Mouse (Mus musculus) thymus, postnatal 36 days (tissue): ENCODE results near the gene Klhl2.

Experiments
- DNase-seq, 2 experiments: peaks; one replicate each; pipeline ENCODE4 v3.0.0; 2022; ENCODE audit warnings: mixed read lengths in 2 of 2

Gene Klhl2

DNA sequence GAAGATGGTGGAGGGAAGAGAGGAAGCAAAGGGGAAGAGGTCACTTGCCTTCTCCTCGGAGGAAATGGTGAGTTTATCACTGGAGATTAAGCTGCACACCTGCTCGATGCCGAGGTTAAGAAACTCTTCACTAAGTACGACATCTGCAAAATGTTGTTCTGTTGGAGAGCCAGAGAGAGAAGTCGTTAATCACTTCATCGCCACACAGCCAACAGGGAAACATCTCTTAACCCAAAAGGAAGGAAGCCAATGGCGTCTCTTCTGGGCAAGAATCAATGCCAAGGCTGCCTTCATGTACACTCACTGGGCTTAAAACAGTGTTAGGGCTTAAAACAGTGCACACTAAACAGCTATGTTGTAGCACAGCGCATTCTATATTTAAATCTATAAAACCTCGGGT lies 85.7 kb downstream of the Klhl2 start:
- DNase-seq: no peak

DNA sequence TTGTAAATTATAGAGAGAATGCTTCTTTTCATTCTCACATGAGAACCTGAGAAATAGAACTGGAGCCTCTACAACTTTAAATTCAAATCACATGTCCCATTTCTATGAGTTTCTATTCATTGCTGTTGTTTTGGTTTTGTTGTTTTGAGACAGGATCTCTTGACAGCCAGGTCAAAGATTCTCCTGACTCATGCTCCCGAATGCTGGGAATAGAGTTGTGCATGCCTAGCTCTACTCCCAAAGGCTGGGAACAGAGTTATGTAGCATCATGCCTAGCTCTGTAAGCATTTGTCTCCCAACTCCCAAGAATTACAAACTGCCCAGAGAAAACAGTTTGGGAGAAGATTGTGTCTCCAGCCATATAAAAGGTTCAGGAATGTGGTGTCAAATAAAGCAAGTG lies 87.1 kb downstream of the Klhl2 start:
- no peak for DNase-seq

DNA sequence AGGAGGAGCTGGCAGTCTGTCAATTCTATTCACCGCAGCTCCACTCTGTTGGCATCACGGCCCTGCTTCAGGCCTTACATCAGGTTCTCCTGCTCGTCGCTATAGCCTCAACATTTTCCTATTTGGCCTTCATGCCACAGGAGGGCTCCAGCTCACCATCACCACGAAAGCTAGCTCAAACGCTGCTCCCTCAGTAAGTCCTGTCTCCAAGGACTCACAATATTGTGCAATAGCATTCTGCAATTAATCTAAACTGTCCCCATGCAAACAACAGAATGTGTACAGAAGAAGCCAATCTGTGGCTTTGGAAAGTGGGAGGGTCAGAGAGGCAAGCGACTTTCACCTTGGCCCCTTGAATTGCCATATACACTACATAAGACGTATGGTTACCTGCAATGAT lies 88.4 kb downstream of the Klhl2 start:
- no peak for DNase-seq

DNA sequence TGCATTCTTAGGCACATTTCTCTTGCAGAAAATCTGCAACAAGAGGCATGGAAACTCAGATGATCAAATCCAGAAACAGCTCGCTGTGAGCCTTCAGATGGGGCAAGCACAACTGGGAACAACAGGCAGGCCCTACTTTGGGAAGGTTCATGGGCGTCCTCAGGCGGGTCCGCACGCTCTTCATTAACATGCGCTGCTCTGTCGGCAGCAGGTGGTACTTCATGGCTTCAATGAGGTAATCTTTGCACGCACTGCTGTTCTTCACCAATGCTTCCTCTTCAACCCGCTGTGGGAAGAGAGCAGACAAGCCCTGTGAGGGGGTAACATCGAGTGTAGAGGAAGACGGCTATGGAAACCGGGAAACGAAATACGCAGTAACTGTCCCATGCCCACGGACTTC lies 91.9 kb downstream of the Klhl2 start:
- no peak for DNase-seq

DNA sequence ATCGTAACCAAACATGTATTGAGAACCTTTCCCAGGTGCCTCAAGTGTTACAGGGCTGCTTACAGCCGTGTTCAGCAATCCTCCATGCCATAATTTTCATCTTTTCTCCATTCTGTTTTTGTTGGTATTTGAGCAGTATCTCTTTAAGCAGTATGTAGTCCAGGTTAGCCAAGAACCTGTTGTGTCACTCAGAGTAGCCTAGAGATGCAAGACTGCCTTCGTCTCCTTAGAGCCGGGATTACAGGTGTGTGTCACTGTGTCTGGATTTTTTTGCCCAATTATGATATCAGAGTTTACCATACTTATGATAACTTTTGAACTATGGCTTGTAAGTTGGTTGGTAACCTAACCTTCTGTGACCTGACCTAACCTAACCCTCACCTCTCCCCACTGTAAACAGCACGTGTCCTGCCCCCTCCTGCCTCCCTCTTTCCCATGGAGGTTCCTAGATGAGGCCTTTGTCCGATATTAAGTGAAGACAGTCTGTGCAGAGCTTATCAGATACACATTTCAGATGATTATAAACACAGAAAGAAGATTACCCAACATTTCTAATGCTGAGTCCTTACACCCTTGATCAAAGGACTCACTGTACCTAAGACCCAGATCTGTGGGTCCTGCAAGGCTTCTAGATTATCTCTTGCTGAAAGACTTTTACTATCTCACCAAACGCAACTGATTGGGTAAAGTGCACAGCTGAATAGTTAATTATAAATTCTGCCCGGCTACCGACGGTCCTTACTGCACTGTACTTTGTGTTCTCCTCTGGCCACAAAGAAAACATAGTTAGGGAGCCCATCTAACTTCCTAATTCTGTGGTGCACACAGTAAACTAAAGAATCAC lies 103.4 kb downstream of the Klhl2 start:
- DNase-seq: no peak

DNA sequence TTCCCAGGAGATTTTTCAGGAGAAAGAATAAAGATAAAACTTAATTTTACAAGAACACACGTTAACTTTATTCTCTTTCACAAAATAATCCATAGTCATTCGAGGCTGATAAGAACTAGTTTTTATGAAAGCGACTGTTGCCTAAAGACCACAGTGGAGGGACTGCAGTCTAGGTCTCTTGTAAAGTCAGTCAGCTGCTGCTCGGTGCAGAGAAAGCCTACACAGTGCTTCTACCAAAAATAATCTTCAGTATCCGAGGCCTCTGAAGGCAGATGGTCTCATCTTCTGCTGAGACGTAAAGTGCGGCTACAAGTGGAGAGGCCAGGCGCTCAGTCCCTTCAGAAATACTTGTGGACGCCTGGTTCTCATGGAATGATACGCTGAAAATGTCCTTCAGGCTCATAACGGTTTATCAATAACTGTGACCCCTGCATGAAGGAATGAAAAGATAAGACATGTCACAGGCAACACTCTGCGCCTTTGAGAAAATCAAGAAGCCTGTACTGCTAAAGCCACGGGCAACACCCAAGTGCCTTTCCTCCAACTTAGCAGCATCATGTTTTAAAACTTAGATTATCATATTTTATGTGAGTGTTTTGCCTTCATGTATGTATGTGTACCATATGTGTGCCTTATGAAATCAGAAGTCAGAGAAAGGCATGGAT lies 109.1 kb downstream of the Klhl2 start:
- no peak for DNase-seq

DNA sequence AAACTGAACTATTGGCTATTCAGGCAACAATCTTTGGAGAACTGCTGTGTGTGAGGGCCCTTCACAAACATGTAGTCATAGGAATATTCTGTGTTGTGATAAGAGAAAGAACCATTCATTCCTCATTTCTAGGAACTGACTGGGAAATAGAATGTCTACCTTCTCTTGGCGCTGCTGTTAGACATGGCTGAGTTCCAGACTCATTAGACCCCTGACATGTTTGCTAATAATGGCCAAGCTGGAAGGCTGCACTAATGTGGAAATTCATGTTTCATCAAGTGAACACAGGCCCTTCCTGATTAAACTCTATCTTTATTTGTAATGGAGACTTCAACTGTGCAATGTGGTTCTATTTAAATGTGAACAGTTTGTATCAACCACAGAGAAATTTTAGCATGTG lies 110.9 kb downstream of the Klhl2 start:
- no peak for DNase-seq

DNA sequence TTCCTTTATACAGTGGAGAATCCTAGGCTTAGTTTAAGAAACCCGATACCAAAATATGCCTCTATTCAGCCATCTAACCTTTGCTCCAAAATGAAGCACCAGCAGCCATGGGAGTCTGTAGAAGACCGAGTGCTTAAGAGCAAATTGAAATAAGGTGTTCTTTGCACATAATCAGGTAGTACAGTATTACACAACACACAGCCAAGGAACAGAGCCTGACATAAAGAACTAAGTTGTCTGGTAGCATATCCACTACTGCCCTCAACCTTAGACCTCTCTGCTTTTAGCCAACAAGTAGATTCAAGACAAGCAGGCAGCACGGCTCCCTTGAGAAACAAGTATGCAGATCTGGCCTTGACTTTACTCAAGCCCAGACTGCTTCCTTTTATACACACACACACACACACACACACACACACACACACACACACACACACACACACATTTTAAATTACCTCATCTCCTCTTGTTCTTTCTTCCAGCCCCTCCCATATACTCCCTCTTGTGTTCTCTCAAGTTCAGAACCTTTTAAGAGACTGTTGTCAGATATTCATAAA lies 113.0 kb downstream of the Klhl2 start:
- no peak for DNase-seq

DNA sequence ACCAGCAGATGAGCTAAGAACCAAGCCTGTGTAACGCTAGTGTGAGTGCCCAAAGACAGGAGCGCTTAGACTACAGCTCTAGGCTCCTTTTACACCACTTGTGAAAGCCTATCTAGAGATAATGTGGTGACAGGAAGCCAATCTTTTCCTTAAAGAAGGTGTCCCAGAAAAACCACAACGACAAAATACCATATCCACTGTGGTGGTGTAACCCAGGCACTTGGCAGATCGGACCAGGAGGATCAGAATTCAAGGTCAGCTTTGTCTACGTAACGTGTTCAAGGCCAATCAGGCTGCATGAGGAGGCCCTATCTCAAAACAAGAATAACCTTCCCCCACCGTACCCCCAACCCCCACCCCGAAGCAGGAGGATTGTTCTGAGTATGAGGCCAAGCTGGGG lies 114.7 kb downstream of the Klhl2 start:
- no peak for DNase-seq

DNA sequence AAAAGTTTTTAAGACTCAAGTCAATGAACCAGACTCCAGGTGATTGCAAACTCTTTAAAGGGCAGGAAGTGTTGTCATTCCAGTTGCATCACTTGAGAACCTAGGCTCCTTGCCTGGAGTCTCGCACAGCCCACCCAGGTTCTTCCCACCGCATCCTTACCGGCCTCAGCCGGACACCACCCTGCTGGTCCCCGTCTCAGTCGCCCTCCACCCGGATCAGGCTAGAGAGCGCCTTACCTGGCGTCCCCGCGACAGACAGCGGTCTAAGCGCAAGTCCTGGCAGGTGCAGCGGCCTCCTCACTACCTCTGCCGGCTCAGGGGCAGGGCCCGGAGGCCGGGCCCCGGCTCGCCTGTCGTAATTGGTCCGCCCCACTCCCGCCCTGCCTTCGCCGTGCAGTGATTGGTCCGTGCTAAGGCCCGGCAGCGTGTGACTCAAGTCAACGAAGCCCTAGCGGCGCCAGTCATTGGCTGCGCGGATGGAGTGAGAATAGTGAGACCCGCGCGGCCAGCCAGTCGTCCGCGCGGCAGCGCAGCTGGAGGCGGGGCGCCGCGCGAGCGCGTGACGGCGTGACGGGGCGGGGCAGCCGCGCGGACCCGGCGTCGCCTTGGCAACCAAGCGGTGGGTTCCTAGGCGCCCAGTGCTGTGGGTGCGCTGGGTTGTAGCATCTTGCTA lies 116.4 kb downstream of the Klhl2 start, which contains the start of gene Msmo1:
Gene Msmo1 (minus strand): TSS at position 522 of the 673 bp plus-strand sequence.
- DNase-seq: peak; percentile 94 to 98

DNA sequence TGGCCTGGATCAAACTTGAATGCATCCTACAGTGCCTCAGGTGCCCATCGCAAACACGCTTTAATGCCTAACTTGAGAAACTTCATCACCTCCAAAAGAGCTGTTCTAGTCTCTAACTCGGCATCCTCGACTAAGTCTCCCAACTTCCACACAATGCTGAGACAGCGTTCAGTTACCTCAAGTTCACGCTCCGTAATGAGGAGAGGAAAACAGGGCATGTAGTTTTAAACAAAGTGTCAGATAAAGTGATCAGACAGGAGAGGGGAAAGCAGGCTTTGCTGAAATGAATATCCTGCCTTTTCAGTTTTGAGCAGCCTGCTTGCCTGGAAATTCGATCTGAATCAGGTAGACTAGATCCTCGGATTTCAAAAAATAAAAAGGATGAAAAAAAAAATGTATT lies 117.2 kb downstream of the Klhl2 start:
- no peak for DNase-seq

DNA sequence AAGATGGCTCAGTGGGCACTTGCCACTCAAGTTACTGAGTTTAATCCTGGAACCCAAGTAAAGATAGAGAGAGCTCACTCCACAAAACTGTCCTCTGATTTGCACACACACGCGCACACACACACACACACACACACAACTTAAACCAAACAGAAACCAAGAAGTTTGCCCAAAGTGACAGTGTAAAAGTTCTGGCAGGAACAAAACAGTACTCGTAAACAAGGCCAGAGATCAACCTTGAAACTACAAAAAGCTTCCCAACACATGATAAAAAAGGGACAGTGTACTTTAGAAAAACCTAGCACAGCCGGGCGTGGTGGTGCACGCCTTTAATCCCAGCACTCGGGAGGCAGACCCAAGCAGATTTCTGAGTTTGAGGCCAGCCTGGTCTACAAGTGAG lies 121.7 kb downstream of the Klhl2 start:
- no peak for DNase-seq

DNA sequence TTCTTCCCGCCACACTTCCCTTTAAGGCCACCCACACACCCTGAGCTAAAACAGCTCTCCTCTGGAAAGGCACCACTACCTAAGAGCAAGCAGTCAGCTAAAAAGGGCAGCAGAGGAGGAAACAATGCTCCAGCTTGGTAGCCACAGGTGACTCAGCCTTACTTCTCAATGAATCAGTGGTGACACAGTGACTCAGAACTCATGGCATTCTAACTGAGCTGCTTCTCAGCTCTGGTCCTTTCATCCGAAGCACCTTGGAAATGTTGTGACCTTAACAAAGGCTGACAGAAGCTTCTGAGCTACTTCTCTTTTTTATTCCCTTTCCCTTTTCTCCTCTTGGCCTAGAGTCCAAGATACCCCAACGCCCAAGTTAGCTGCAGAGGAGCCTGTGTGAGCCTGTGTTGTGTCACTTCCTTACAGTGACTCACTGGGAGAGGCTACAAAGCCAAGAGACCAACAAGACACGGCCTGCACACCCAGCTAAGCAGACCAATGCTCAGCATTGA lies 123.6 kb downstream of the Klhl2 start:
- no peak for DNase-seq

DNA sequence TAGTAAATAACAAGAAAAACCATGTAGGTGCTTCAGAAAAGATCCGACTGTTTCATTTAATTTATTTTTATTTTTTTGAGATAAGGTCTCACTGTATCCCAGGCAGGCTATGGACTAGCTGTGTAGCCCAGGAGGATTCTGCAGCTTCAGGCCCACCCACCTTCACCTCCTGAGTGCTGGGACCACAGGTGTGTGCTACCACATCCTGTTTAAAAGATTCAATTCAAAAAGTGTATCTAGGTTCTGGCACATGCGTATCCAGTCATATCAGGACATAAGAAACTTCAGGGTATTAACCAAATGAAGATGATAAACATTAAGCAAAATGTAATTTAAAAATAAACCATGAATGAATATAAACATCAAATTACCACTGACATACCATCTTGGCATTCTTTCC lies 126.6 kb downstream of the Klhl2 start:
- no peak for DNase-seq

DNA sequence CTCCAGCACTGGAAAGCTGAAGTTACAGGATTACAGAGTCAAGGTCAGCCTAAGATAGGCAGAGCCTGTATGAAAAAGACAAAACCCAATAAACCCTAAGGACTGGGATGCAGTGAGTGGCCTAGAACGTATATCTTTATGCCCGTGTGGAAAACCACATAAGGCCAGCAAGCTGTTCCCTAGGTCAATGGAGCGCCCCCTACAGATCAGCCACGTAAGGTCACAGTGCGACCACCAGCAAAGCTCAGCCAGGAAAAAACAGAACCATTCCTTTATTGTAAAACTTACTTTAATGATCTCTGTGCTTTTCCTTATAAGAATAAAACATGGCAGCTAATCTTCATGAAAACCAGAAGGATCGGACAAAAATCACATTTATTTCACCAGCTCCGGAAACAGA lies 131.9 kb downstream of the Klhl2 start:
- no peak for DNase-seq

DNA sequence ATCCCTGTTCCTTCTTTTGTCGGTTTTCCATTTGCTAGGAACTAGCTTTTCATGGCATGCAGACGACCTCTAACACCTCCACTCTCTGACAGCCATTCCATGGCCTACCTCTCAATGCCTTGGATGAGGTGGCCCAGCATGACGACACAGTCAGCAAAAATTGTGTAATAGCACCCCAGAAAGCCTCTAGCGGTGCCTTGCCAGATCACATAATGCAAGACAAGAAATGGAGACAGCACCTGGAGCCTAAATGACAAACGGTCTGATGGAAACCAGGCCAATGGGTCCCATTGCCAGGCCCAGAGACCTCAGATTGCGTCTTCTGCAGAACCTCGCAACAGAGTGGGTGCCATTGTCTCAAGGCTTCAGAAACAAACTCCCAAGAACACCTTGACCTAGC lies 137.3 kb downstream of the Klhl2 start:
- DNase-seq: no peak

DNA sequence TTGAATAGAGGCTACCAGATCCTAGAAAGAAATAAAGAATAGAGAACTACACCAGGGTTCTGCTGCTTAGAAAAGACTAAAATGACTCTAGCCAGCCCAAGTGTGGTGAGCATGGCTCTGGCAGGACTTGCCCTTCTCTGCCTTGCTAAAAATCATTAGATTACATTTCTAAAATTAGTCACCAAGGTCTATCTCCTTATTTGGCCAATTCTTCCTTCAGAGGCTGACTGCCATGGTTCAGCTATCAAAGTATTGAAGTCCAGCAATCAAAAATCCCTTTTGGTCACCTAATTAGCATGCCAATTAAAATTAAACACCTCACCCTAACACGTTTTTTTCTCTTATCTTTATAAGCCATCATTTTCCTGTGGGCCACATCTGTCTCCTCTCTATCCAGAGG lies 138.3 kb downstream of the Klhl2 start:
- no peak for DNase-seq

DNA sequence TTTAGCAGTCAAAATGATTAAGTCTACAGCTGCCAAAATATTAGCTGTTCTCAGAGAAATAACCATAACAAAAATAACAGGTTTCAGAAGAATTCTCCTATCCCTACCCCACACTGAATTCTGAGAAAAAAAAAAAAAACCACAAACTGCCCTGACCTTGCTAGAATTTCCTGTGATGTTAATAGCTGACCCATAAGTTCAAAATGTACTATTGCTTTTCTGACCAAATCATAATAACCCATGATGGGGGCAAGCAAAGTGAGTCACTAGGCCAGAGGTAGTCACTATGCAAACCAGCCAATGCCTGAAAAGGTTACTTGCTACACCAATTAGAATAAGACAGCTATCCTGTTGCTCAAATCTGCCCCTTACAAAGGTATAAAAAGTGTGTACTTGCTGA lies 142.3 kb downstream of the Klhl2 start:
- DNase-seq: no peak

DNA sequence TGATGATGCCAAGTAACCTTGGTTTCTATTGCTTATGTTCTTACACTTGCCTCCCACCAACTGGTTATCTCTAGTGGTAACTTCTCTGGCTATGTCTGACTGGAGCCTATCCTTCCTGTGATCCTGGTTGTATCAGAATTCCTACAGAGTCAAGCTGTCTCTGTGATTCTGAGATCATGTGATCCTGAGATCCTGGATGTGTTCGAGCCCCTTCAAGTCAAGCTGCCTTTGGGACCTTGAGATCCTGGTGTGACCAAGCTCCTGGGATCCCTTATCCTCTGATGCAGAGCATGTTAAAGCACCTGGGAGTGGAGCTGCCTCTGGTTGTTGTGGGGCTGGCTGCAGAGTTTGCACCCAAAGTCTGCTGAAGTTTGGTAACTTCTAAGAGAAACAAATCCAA lies 146.6 kb downstream of the Klhl2 start:
- DNase-seq: no peak

DNA sequence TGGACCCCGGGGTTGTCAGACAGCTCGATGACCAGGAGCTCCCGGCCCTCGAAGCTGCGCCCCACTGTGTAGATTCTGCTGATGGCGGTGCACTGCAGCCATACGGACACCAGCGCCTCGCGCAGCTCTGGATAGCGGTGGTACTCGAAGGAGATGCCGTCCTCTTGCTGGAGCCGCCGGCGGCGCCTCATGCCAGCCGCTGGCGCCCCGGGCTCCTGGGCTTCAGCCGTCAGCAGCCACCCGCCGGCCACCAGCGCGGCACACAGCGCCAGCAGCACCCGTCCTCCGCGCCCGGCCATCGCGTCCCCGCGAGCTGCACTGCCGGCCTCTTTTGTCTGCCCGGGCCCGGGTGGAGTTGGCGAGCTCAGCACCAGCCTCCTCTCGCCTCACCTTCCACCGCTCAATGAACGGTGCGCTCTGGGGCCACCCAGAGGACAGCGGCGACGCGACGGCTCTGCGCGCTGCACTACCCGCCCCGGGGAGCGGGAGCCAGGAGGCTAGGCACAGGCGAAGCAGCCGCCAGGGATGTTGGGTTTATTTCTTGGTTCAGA lies 157.1 kb downstream of the Klhl2 start, which contains the start of gene Cpe:
Gene Cpe (minus strand): TSS at position 404 of the 551 bp plus-strand sequence.
- peak; percentile 17 for DNase-seq

DNA sequence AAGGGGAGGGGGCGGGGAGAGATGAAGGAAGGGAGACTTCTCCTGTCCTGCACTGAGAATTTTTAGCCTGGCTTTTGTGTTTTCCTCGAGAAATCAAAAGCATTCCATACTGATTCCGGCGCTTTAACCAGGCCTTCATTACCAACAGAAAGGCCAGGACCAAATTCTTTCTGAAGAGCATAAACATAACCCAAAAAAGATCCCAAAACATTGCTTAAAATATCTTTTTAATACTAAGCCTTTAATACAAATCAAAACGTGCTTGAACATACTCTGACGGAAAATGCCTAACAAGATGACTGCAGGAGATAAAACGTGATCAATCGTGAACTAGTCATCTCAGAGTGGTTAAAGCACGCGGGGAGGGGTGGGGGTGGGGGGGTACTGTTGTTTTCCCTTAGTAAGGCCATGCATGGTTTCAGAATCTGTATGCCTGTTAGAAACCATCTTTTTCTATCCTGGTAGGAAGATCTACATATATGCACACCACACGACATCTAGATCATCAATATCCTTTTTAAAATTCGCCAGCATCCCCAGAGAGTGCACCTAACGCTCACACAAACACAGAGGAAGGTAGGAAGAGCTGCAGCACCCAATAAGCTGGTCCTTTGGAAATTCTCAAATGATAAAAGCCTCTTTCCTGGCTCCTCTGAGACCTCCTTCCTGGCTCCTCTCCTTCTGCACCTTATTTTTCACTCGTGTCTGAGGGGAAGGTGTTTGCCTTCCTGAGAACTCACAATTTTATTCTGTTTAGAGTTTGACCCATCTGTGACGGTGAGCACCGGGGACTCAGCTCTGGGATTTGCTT lies 158.0 kb downstream of the Klhl2 start:
- DNase-seq: no peak

DNA sequence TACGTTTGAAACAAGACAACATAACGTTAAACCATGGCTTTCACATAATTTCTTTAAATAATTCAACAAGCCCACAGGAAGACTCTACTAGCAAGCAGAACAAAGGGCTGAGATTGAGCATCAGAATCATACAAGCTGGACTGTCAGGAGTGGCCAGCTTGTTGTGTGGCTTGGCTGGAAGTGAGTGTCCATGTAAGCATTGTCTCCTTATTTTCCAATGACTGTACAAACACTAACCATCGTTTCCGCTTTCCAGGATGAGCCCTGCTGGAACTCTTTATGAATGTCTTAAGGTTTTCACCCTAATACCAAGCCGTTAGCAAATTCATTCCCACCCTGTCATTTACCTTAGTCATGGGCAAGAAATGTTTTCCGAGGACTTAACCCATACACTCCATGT lies 159.0 kb downstream of the Klhl2 start:
- no peak for DNase-seq
